Mouse (Mus musculus) forebrain, postnatal 0 days (tissue): Measurements from ENCODE around the gene Nkpd1. TPM values are rescaled to one million over a fixed set of nuclear protein-coding genes. Genes with fewer than 3 reads are reported as not detected.

Experiments used
- ATAC-seq: fragments of 200-750 bp; cut with Nextera tagmentation; 2 replicates; pipeline ENCODE4 v1.8.0; 2017; ENCODE audit warnings: mild to moderate bottlenecking, moderate library complexity
- DNase-seq: peaks from one replicate; pipeline ENCODE4 v3.0.0-alpha.2; 2015
- H3K27ac ChIP-seq: fragments of 300-500 bp; sonication (generic); 2 replicates; pipeline ENCODE4 v1.5.1; 2014; ENCODE audit warnings: low read depth, mild to moderate bottlenecking, antibody characterized with exemption, low read length, moderate library complexity, mixed read lengths
- H3K27me3 ChIP-seq: fragments of 300-500 bp; sonication (generic); 2 replicates; pipeline ENCODE4 v1.6.1; 2014; ENCODE audit warnings: mild to moderate bottlenecking, low read length, mixed read lengths; ENCODE audit not compliant: insufficient read depth
- H3K36me3 ChIP-seq: fragments of 300-500 bp; sonication (generic); 2 replicates; pipeline ENCODE4 v1.6.1; 2014; ENCODE audit warnings: mild to moderate bottlenecking, moderate library complexity; ENCODE audit not compliant: insufficient read depth
- H3K4me1 ChIP-seq: fragments of 300-500 bp; sonication (generic); 2 replicates; pipeline ENCODE4 v1.6.1; 2014; ENCODE audit warnings: antibody characterized with exemption; ENCODE audit not compliant: insufficient read depth
- H3K4me2 ChIP-seq: fragments of 300-500 bp; sonication (generic); 2 replicates; pipeline ENCODE4 v1.6.1; 2014; ENCODE audit warnings: low read depth, mild to moderate bottlenecking, moderate library complexity
- H3K4me3 ChIP-seq: fragments of 300-500 bp; sonication (generic); 2 replicates; pipeline ENCODE4 v1.5.1; 2014; ENCODE audit warnings: low read depth, low read length, mixed read lengths
- H3K9ac ChIP-seq: fragments of 300-500 bp; sonication (generic); 2 replicates; pipeline ENCODE4 v1.6.1; 2014; ENCODE audit warnings: mild to moderate bottlenecking
- H3K9me3 ChIP-seq: fragments of 300-500 bp; sonication (generic); 2 replicates; pipeline ENCODE4 v1.6.1; 2016; ENCODE audit warnings: low read length
- CTCF ChIP-seq: sonication (generic); IDR thresholded peaks from 2 replicates; pipeline ENCODE4 v1.5.1; 2016; ENCODE audit warnings: antibody characterized with exemption, control low read depth, low read depth
- WGBS: fragments of 180-500 bp; shearing (Covaris S2); extraction: QIAGEN DNeasy Blood & Tissue Kit; methylation state at CpG from one replicate; pipeline ENCODE4 v1.1.7; 2014; 5-methylcytosine and 5-hydroxymethylcytosine counted together
- polyA plus RNA-seq: library from polyadenylated mRNA; unstranded; fragments of >200 nt; fragmentation: Nextera tagmentation; extraction: Ambion mirVana; gene quantifications from 2 replicates; pipeline ENCODE4 v1.2.1, GENCODE M21; 2015
- total RNA-seq: library from RNA; depleted of rRNA; stranded (reverse); fragments of >200 nt; gene quantifications from 2 replicates; pipeline ENCODE4 v1.2.3, GENCODE M21; 2014

Gene Nkpd1
- total and polyA plus RNA-seq, 2 experiments from 2014 or later, result 2.0 to 2.3 TPM

DNA sequence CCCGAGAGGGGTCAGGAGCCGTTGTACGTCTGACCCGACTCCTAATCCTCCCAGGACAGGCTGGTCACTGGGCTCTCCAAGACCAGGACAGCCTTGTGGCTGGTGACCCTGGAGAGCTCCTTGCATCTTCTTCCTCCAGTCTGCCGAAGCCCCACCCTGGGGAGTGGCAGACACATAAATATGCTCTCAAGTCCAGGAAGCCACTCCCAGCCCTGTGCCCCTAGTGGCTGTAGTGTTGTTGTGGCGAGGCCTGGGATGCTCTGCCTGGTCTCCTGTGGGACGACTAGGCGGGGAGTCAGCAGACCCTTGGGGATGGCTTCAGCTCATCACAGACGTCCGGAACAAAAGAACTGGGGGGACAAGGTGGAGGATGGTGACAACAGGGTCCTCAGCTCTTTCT is 13.4 kb downstream of the Nkpd1 start:
- DNase-seq, result no peak
- Histone ChIP-seq H3K27me3 (no peaks in the 10 kb centered on the region), H3K9me3 (no peaks in the 10 kb centered on the region), H3K4me3 (no peak overlapping the region), H3K9ac (no peak overlapping the region), H3K36me3 (peaks cover 60% of the 10 kb centered on the region), H3K27ac (no peak overlapping the region), H3K4me1 (no peaks in the 10 kb centered on the region), H3K4me2 (no peak overlapping the region)
- no peak for ATAC-seq
- TF ChIP-seq CTCF, result no peak
- 82% methylated on average over 10 of the region's 10 CpGs for WGBS

DNA sequence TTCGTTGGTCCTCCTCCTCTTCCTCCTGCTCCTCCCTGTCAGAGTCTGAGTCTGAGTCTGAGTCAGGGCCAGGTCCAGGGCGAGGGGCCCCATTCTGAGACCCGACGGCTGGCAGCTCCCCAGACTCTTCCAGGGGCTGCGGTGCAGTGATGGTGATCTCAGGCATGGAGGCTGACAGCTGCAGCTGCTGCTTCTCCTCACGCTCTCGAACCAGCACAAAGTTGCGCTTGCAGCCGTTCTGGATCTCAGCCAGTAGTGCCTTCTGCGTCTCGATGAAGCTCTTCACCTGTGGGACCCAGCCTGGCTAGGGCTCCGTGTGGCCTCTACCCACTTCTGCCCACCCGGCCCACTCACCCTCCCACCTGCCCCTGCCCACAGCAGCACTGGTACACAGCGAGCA is 14.6 kb downstream of the Nkpd1 start:
- Histone ChIP-seq H3K36me3 (peaks cover 60% of the 10 kb centered on the region), H3K4me3 (no peak overlapping the region), H3K9ac (no peak overlapping the region), H3K4me1 (no peaks in the 10 kb centered on the region), H3K27me3 (no peaks in the 10 kb centered on the region), H3K9me3 (no peaks in the 10 kb centered on the region), H3K27ac (no peak overlapping the region), H3K4me2 (no peak overlapping the region)
- ATAC-seq (no peak), DNase-seq (no peak)
- TF ChIP-seq CTCF, result no peak
- WGBS, result 84% methylated on average over 14 of the region's 14 CpGs

DNA sequence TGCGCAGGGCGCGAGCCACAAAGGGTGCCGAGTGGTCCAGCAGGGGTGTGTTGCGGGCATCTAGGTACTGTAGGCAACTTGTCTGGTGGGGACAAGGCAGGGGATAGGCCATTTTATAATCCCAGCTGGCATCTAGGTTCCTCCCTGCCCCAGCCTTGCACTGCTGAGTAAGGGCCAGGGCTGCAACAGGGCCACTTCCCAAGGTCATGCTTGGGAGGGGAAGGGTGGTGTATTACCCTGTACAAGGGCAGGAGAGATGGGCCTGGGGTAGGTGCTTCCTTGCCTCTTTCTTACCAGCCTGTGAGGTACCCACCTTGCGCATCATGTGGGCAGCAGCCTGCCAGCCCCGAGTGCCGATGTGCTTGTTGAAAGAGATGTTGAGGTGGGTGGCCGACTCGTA is 17.0 kb downstream of the Nkpd1 start:
- 93% methylated on average over 10 of the region's 10 CpGs for WGBS
- no peak overlapping the region for H3K4me3 ChIP-seq
- H3K9ac ChIP-seq, result no peak overlapping the region
- ATAC-seq, result no peak
- no peak overlapping the region for H3K4me2 ChIP-seq
- TF ChIP-seq CTCF, result no peak
- H3K9me3 ChIP-seq, result no peaks in the 10 kb centered on the region
- H3K4me1 ChIP-seq, result no peaks in the 10 kb centered on the region
- no peak overlapping the region for H3K27ac ChIP-seq
- no peak for DNase-seq
- no peaks in the 10 kb centered on the region for H3K27me3 ChIP-seq
- H3K36me3 ChIP-seq, result peaks cover 52% of the 10 kb centered on the region

DNA sequence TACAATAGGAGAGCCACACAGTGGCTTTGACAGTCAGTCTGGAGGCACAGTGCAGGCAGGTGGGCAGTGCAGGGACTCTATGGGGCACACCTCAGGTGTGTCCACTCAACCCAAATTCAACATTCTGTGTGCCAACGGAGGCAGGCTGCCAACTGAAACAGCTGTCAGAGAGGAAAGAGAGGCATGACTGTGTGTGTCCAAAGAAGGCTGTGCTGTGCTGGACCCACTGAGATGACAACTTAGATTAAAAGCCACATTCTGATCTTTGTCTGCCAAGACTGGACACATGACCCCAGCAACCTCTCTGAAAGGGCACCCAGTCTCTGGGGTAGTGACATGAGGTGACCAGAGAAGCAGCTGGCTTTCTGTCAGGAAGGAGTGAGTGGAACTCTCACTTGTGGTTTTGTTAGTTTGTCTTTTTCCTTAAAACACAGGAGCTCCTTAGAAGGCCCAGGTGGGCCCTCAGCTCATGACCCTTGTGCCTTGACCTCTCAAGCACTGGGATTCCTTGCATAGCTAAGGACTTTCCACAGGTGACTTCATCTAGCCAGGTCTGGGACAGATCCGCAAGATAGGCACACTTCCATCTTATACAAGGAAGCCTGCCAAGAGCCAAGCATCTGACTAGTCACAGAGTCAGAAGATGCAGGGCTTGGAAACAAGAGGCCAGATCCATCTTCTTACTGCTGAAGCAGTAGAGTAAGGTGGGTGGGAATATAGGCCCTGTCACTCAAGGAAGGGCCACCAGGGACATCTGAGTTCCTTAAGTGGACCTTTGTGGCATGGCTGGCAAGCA is 23.3 kb downstream of the Nkpd1 start:
- Histone ChIP-seq H3K9me3 (no peaks in the 10 kb centered on the region), H3K27ac (0 out of 2 replicates have a peak overlapping the region, but pooled peaks have one; percentile 50), H3K4me1 (0 out of 2 replicates have a peak, but pooled peaks cover 3% of the 10 kb centered on the region), H3K4me3 (no peak overlapping the region), H3K4me2 (no peak overlapping the region), H3K27me3 (no peaks in the 10 kb centered on the region), H3K9ac (no peak overlapping the region), H3K36me3 (no peaks in the 10 kb centered on the region)
- 71% methylated on average over 2 of the region's 2 CpGs for WGBS
- DNase-seq (no peak), ATAC-seq (no peak)
- TF ChIP-seq CTCF, result no peak

DNA sequence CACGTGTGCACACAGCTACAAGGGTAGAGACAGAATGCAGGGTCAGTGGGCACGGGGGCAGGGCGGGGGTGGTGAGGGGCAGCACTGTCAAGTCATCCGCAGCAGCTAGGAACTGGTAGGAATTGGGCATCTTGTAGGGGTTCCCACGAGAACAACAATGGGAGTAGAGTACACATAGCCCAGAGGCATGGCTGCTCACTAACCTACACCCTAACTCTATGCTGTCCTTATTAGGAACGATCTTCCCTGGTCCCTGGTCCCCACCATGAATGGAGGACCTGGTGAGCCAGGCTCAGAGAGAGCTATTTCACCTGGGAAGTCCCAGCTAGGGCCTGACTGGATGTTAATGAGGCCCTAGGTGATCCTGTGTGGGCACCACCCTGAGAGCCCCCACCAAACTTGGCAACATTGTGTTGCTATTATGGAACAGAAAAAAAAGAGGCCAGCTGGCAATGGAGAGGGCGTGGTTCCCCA is 24.1 kb downstream of the Nkpd1 start:
- peak overlapping the region; percentile 50; the same call in 1 of the 2 replicates for H3K27ac ChIP-seq

DNA sequence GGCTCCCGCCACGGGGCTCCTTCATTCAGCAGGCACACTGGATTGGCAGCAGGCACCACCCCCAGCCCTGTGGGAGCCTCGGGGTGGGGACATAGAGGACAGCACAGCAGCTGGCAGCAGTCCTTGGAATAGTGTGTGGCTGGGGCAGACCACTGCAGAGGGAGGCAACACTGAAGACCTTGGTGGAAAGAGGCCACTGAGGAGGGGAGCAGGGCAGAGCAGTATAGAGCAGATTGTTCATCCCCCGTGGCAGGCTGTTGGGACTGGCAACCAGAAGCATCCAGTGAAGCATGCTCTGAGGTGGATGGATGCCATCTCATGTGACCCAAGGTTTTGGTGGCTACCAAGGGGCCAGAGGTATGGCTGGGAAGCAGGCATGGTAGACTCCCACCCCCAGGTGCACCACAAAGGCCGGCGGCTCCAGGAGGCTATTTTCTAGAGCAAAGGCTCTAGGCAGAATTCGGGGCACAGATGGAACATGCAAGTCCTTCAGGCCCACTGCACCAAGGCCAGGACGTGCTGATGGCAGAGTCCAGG is 24.6 kb downstream of the Nkpd1 start:
- Histone ChIP-seq H3K9ac (no peak overlapping the region), H3K9me3 (no peaks in the 10 kb centered on the region), H3K4me1 (0 out of 2 replicates have a peak, but pooled peaks cover 3% of the 10 kb centered on the region), H3K4me3 (no peak overlapping the region), H3K36me3 (no peaks in the 10 kb centered on the region), H3K27me3 (no peaks in the 10 kb centered on the region), H3K4me2 (no peak overlapping the region), H3K27ac (peak overlapping the region; percentile 50; the same call in 1 of the 2 replicates)
- TF ChIP-seq CTCF, result no peak
- DNase-seq, result peak; percentile 59
- ATAC-seq, result peak; percentile 88
- WGBS, result 41% methylated on average over 8 of the region's 8 CpGs

More for the DNA sequence above, 24.1 kb downstream of the Nkpd1 start:
- no peak overlapping the region for H3K4me3 ChIP-seq
- TF ChIP-seq CTCF, result no peak
- H3K4me2 ChIP-seq, result no peak overlapping the region
- no peaks in the 10 kb centered on the region for H3K27me3 ChIP-seq
- no peak for DNase-seq
- H3K9me3 ChIP-seq, result no peaks in the 10 kb centered on the region
- 0 out of 2 replicates have a peak, but pooled peaks cover 3% of the 10 kb centered on the region for H3K4me1 ChIP-seq
- H3K36me3 ChIP-seq, result no peaks in the 10 kb centered on the region
- ATAC-seq, result peak; percentile 17
- no peak overlapping the region for H3K9ac ChIP-seq
- 53% methylated on average over 7 of the region's 7 CpGs for WGBS

DNA sequence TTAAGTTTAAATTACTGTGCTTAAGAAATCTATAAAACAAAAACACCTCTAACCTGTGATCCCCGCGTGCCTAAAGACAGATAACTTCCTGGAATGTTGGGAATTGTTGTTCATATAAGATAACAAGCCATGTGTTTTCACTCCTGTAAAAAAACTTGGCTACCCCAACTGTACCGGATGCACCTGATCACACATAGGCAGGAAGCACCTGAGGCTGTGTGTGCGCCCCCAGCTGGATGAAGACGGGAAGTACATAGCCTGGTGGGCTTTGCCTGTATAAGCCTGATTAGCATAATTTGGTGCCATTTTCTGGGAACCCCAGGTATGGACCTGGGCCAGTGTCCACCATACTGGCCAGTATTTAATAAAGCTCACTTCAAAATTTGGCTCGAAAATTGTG is 25.9 kb downstream of the Nkpd1 start:
- Histone ChIP-seq H3K9me3 (no peaks in the 10 kb centered on the region), H3K36me3 (no peaks in the 10 kb centered on the region), H3K4me1 (0 out of 2 replicates have a peak, but pooled peaks cover 3% of the 10 kb centered on the region), H3K9ac (no peak overlapping the region), H3K27me3 (no peaks in the 10 kb centered on the region), H3K27ac (no peak overlapping the region), H3K4me2 (no peak overlapping the region), H3K4me3 (no peak overlapping the region)
- ATAC-seq, result no peak
- peak; percentile 11 for DNase-seq
- TF ChIP-seq CTCF, result peak; percentile 60
- 56% methylated on average over 6 of the region's 6 CpGs for WGBS
